Mouse (Mus musculus) liver, embryonic 16.5 days (tissue): ENCODE measurements around the gene Ccser1. TPM values are rescaled to one million over a fixed set of nuclear protein-coding genes. Genes with fewer than 3 reads are reported as not detected.

ENCODE experiments used
- ATAC-seq: fragments of 200-750 bp; cut with Nextera tagmentation; 2 replicates; pipeline ENCODE4 v1.8.0; 2017; ENCODE audit warnings: low read depth, mild to moderate bottlenecking, moderate number of reproducible peaks, moderate library complexity
- H3K27ac ChIP-seq: fragments of 300-500 bp; sonication (generic); 2 replicates; pipeline ENCODE4 v1.5.1; 2014; ENCODE audit warnings: mild to moderate bottlenecking, low read length
- H3K27me3 ChIP-seq: fragments of 300-500 bp; sonication (generic); 2 replicates; pipeline ENCODE4 v1.6.1; 2014; ENCODE audit warnings: low read depth, low read length, mixed read lengths; ENCODE audit not compliant: control insufficient read depth, insufficient read depth
- H3K36me3 ChIP-seq: fragments of 300-500 bp; sonication (generic); 2 replicates; pipeline ENCODE4 v1.6.1; 2014; ENCODE audit warnings: mild to moderate bottlenecking; ENCODE audit not compliant: control insufficient read depth, insufficient read depth
- H3K4me1 ChIP-seq: fragments of 300-500 bp; sonication (generic); 2 replicates; pipeline ENCODE4 v1.6.1; 2014; ENCODE audit warnings: low read depth, low read length, mixed read lengths; ENCODE audit not compliant: control insufficient read depth
- H3K4me2 ChIP-seq: fragments of 300-500 bp; sonication (generic); 2 replicates; pipeline ENCODE4 v1.6.1; 2014; ENCODE audit warnings: low read depth, low read length, mixed read lengths
- H3K4me3 ChIP-seq: fragments of 300-500 bp; sonication (generic); 2 replicates; pipeline ENCODE4 v1.5.1; 2014; ENCODE audit warnings: low read depth, mild to moderate bottlenecking, low read length
- H3K9ac ChIP-seq: fragments of 300-500 bp; sonication (generic); 2 replicates; pipeline ENCODE4 v1.6.1; 2014; ENCODE audit warnings: low read depth, low read length
- H3K9me3 ChIP-seq: fragments of 300-500 bp; sonication (generic); replicated peaks from 2 replicates; pipeline ENCODE4 v1.6.1; 2016; ENCODE audit warnings: low read length; ENCODE audit not compliant: control insufficient read depth
- WGBS: fragments of 180-500 bp; shearing (Covaris S2); extraction: QIAGEN DNeasy Blood & Tissue Kit; methylation state at CpG from one replicate; pipeline ENCODE4 v1.1.7; 2014; ENCODE audit not compliant: insufficient replicate concordance; 5-methylcytosine and 5-hydroxymethylcytosine counted together
- polyA plus RNA-seq: library from polyadenylated mRNA; unstranded; fragments of >200 nt; fragmentation: Nextera tagmentation; extraction: Ambion mirVana; gene quantifications from 2 replicates; pipeline ENCODE4 v1.2.1, GENCODE M21; 2015

The Ccser1 gene
- polyA plus RNA-seq, 1 experiment from 2014 or later, result 0.09 TPM

GRCm38 (mm10) chr6:61515310-61515709, 335.2 kb downstream of the Ccser1 start:
- no peaks in the 10 kb centered on the region for H3K4me1 ChIP-seq
- H3K9ac ChIP-seq, result no peak overlapping the region
- H3K27ac ChIP-seq, result no peak overlapping the region
- no peaks in the 10 kb centered on the region for H3K9me3 ChIP-seq
- no peak overlapping the region for H3K4me2 ChIP-seq
- 34% methylated on average over 2 of the region's 2 CpGs for WGBS
- H3K4me3 ChIP-seq, result no peak overlapping the region
- ATAC-seq, result no peak
- H3K36me3 ChIP-seq, result no peaks in the 10 kb centered on the region
- no peaks in the 10 kb centered on the region for H3K27me3 ChIP-seq

GRCm38 (mm10) chr6:61521587-61521986, 341.5 kb downstream of the Ccser1 start:
- WGBS, result 54% methylated on average over 2 of the region's 2 CpGs
- Histone ChIP-seq H3K9me3 (no peaks in the 10 kb centered on the region), H3K4me3 (no peak overlapping the region), H3K27me3 (no peaks in the 10 kb centered on the region), H3K4me2 (no peak overlapping the region), H3K27ac (no peak overlapping the region), H3K36me3 (no peaks in the 10 kb centered on the region), H3K4me1 (no peaks in the 10 kb centered on the region), H3K9ac (no peak overlapping the region)
- no peak for ATAC-seq

DNA sequence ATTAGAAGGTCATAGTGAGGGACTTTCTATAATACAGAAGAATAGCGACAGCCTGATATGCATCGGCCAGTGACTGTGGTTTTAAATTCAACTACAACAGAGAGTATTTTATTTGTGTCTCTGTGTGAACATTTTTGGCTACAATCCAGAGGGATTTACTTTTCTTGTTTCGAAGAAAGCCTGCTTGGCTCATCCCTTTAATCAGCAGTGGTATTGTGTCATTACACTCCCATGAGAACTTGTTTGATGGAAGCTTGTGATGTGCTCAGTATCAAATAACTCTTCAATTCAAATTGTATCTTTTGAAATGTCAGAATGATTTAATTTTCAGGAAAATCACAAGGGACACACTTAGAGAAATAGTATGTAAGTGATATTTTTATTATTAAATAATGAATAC, 342.0 kb downstream of the Ccser1 start:
- no peaks in the 10 kb centered on the region for H3K9me3 ChIP-seq
- H3K4me2 ChIP-seq, result no peak overlapping the region
- H3K9ac ChIP-seq, result no peak overlapping the region
- no peak overlapping the region for H3K4me3 ChIP-seq
- H3K27ac ChIP-seq, result no peak overlapping the region
- no peaks in the 10 kb centered on the region for H3K36me3 ChIP-seq
- ATAC-seq, result no peak
- no peaks in the 10 kb centered on the region for H3K27me3 ChIP-seq
- H3K4me1 ChIP-seq, result no peaks in the 10 kb centered on the region
- WGBS, result 77% methylated on average over 3 of the region's 3 CpGs

- ATAC-seq, result no peak
- WGBS, result 38% methylated on average over 14 of the region's 14 CpGs
- Histone ChIP-seq H3K4me1 (no peaks in the 10 kb centered on the region), H3K9ac (no peak overlapping the region), H3K4me3 (no peak overlapping the region), H3K27me3 (no peaks in the 10 kb centered on the region), H3K9me3 (no peaks in the 10 kb centered on the region), H3K36me3 (no peaks in the 10 kb centered on the region), H3K27ac (no peak overlapping the region), H3K4me2 (no peak overlapping the region)
Observed at GRCm38 (mm10) chr6:61523748-61524493, 343.8 kb downstream of the Ccser1 start.

DNA sequence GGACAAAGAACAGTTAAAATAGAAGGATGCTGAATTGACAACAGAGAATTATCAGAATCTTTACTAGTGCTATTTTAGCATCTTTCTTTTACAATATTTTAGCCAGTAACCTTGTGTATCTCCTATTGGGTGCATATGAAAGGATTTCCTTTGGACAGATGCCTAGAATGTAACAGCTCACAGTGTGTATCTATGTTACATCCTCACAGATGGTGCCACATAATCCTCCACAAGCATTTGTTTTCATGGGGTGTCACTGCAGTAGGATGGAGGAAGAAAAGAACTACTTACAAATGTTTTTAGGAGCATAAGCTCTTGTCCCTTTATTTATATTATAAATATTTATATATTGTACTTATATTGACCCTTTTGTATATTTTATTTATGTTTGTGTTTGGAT, 360.6 kb downstream of the Ccser1 start:
- Histone ChIP-seq H3K9me3 (no peaks in the 10 kb centered on the region), H3K27ac (no peak overlapping the region), H3K4me2 (no peak overlapping the region), H3K27me3 (no peaks in the 10 kb centered on the region), H3K4me3 (no peak overlapping the region), H3K9ac (no peak overlapping the region), H3K4me1 (no peaks in the 10 kb centered on the region), H3K36me3 (no peaks in the 10 kb centered on the region)
- ATAC-seq, result no peak

DNA sequence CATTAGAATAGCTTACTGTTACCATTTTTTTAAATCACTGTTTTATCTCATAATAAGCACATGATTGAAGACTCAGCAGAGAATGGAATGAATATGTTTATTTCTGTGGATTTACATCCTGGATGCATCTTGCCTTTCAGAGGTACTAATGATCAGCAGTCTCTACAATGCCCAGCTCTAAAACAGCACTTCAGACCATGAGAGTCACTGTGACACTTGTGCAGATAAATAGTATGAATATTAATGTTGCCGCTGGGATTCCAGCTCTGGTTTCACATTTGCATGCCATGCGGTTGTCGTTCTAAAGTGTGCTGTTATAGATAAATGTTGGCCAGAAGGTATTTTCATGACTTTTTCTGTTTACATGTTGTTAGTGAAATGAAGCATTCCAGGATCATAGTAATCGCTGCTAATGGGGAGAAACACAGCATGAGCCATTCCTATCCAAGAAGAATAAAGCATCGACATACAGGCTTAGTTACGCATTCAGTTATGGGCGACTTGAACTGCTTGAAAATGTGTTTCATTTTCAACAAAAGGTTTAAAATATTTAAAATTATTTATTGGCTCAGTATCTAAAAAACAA, 363.4 kb downstream of the Ccser1 start:
- Histone ChIP-seq H3K9me3 (no peaks in the 10 kb centered on the region), H3K9ac (no peak overlapping the region), H3K27me3 (no peaks in the 10 kb centered on the region), H3K36me3 (no peaks in the 10 kb centered on the region), H3K4me1 (no peaks in the 10 kb centered on the region), H3K4me3 (no peak overlapping the region), H3K27ac (no peak overlapping the region), H3K4me2 (no peak overlapping the region)
- 74% methylated on average over 7 of the region's 7 CpGs for WGBS
- ATAC-seq, result no peak

DNA sequence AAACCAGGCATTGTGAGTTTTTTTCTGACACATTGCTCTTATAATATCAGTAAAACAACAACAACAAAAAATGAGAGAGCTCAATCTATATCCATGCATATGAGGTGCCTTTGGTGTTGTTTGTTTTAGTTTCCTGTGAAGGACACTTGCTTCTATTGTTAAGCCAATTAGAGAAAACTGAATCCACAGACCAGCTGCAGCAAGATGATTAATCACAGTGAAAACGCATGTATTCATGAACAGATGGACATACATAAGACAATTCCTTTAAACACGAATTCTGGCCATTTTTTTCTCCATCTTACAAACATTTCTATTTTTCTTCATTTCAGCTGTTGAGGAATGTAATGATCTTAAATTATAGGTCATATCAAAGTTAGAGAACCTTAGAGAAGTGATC, 387.4 kb downstream of the Ccser1 start:
- no peak for ATAC-seq
- no peak overlapping the region for H3K4me3 ChIP-seq
- 49% methylated on average over 2 of the region's 2 CpGs for WGBS

DNA sequence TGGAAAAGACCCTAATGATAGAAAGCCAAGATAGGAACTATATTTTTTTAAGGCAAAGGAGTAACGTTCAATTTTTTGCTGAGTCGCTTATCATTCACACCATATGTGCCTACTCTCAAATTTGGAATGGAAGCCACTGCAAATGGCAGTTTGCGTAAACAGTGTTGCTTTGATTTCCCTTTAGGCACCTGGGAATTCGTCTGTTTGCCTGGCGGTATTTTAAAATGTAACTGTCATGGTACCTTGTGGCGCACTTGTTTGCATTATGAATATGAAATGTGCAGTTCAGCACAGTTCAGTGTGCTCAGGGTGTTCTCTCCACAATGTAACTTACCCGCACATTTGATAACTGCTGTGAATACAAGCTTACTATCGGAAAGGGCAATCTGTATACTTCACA, 387.8 kb downstream of the Ccser1 start:
- no peak for ATAC-seq
- H3K4me2 ChIP-seq, result no peak overlapping the region
- H3K9me3 ChIP-seq, result no peaks in the 10 kb centered on the region
- H3K9ac ChIP-seq, result no peak overlapping the region
- H3K27me3 ChIP-seq, result no peaks in the 10 kb centered on the region
- H3K27ac ChIP-seq, result no peak overlapping the region
- 63% methylated on average over 8 of the region's 8 CpGs for WGBS
- H3K4me3 ChIP-seq, result no peak overlapping the region
- no peaks in the 10 kb centered on the region for H3K36me3 ChIP-seq
- H3K4me1 ChIP-seq, result no peaks in the 10 kb centered on the region

More for the DNA sequence above, 387.4 kb downstream of the Ccser1 start:
- Histone ChIP-seq H3K27me3 (no peaks in the 10 kb centered on the region), H3K4me1 (no peaks in the 10 kb centered on the region), H3K9ac (no peak overlapping the region), H3K4me2 (no peak overlapping the region), H3K9me3 (no peaks in the 10 kb centered on the region), H3K27ac (no peak overlapping the region), H3K36me3 (no peaks in the 10 kb centered on the region)

- Histone ChIP-seq H3K9me3 (no peaks in the 10 kb centered on the region), H3K9ac (no peak overlapping the region), H3K4me2 (no peak overlapping the region), H3K36me3 (no peaks in the 10 kb centered on the region), H3K27me3 (no peaks in the 10 kb centered on the region), H3K27ac (no peak overlapping the region), H3K4me3 (no peak overlapping the region), H3K4me1 (no peaks in the 10 kb centered on the region)
- no peak for ATAC-seq
Observed at GRCm38 (mm10) chr6:61581696-61582095, 401.6 kb downstream of the Ccser1 start.
